In genomic region chr14:79549343-79549742, GRCm38 (mm10) we compare ENCODE assay signal across 9 mouse cellular contexts. TPM values are rescaled to one million over a fixed set of nuclear protein-coding genes. Genes with fewer than 3 reads are reported as not detected.
DNase-seq lines count a peak whose midpoint lies in the region; ATAC-seq and TF ChIP-seq lines count a peak whose summit lies in the region.
"Had no signal": no experiment of that assay in that cellular context is flagged by ENCODE, and none has a peak within 500 bp of the region (broad histone marks: within the 10 kb centered on the region; RNA-seq: fewer than 3 reads in every experiment).

No protein-coding gene starts in this region.

- H3K27me3 ChIP-seq in liver, adult 2 months (ENCODE audit: control insufficient read depth, insufficient read depth, low read length) = no peaks in the 10 kb centered on the region
- no peaks in the 10 kb centered on the region for H3K27me3 ChIP-seq in liver, embryonic 12.5 days (replicated peaks)
- H3K27me3 ChIP-seq in embryonic facial prominence, embryonic 15.5 days = no peaks in the 10 kb centered on the region
- H3K27me3 ChIP-seq in small intestine, adult 2 months (ENCODE audit: control insufficient read depth, insufficient read depth, low read length) = no peaks in the 10 kb centered on the region
- H3K27me3 ChIP-seq: limb, embryonic 13.5 days had no signal

- 10% methylated on average over 7 of the region's 7 CpGs for WGBS in liver, adult 2 months
- WGBS in liver, embryonic 12.5 days (ENCODE audit: insufficient replicate concordance) = 78% methylated on average over 7 of the region's 7 CpGs
- WGBS in embryonic facial prominence, embryonic 15.5 days = 40% methylated on average over 7 of the region's 7 CpGs
- 39% methylated on average over 7 of the region's 7 CpGs for WGBS in small intestine, adult 2 months

- TF ChIP-seq POLR2A in liver, adult 2 months (IDR thresholded peaks at IDR 0.05; ENCODE audit: extremely low read depth, insufficient read depth, low read length) = no peak
- TF ChIP-seq POLR2A in small intestine, adult 2 months (IDR thresholded peaks at IDR 0.05; ENCODE audit: low read depth, low read length) = no peak

- H3K9ac ChIP-seq in liver, adult 2 months (ENCODE audit: low read depth, low read length) = peak overlapping the region; percentile 67; the same call in 1 of the 2 replicates
- H3K9ac ChIP-seq in liver, embryonic 12.5 days = no peak overlapping the region
- H3K9ac ChIP-seq in embryonic facial prominence, embryonic 15.5 days = no peak overlapping the region
- H3K9ac ChIP-seq: limb, embryonic 13.5 days had no signal

- no peak overlapping the region for H3K4me2 ChIP-seq in liver, embryonic 12.5 days
- H3K4me2 ChIP-seq in embryonic facial prominence, embryonic 15.5 days (replicated peaks) = no peak overlapping the region
- H3K4me2 ChIP-seq: limb, embryonic 13.5 days had no signal

- no peak for TF ChIP-seq CTCF in liver, adult 2 months (IDR thresholded peaks at IDR 0.05; ENCODE audit: low read depth, low read length)
- peak; percentile 20; the same call in 1 of the 2 replicates for TF ChIP-seq CTCF in layer of hippocampus, adult 2 months (conservative IDR thresholded peaks at IDR 0.05)
- TF ChIP-seq CTCF in small intestine, adult 2 months (IDR thresholded peaks at IDR 0.05; ENCODE audit: extremely low read depth, insufficient read length, insufficient replicate concordance, low read depth, low read length) = no peak

- ATAC-seq in liver, embryonic 12.5 days = no peak
- no peak; the same call in 1 of the 2 replicates for ATAC-seq in embryonic facial prominence, embryonic 15.5 days (ENCODE audit: insufficient number of reproducible peaks, low FRiP score, low TSS enrichment, low read depth)

- H3K4me3 ChIP-seq in liver, adult 2 months (ENCODE audit: insufficient read depth, low read depth, low read length) = peak overlapping the region; percentile 43
- no peak overlapping the region for H3K4me3 ChIP-seq in liver, embryonic 12.5 days
- H3K4me3 ChIP-seq in embryonic facial prominence, embryonic 15.5 days (replicated peaks) = no peak overlapping the region
- no peak overlapping the region for H3K4me3 ChIP-seq in layer of hippocampus, adult 2 months
- no peak overlapping the region for H3K4me3 ChIP-seq in small intestine, adult 2 months (ENCODE audit: low read depth, low read length)
- H3K4me3 ChIP-seq: limb, embryonic 13.5 days had no signal

- peaks cover 36% of the 10 kb centered on the region for H3K79me2 ChIP-seq in liver, adult 2 months (ENCODE audit: control insufficient read depth, insufficient read depth, low read length)

- no peaks in the 10 kb centered on the region for H3K36me3 ChIP-seq in liver, adult 2 months (ENCODE audit: control insufficient read depth, insufficient read depth, low read length)
- peaks cover 24% of the 10 kb centered on the region for H3K36me3 ChIP-seq in liver, embryonic 12.5 days
- peaks cover 9% of the 10 kb centered on the region; the same call in 1 of the 2 replicates for H3K36me3 ChIP-seq in embryonic facial prominence, embryonic 15.5 days
- H3K36me3 ChIP-seq in small intestine, adult 2 months (ENCODE audit: control insufficient read depth, insufficient read depth, low read length) = peaks cover 4% of the 10 kb centered on the region; the same call in 1 of the 2 replicates
- H3K36me3 ChIP-seq: limb, embryonic 13.5 days had no signal

- H3K4me1 ChIP-seq in liver, adult 2 months (ENCODE audit: control insufficient read depth, insufficient read depth, low read length) = peaks cover 11% of the 10 kb centered on the region; the same call in 1 of the 2 replicates
- H3K4me1 ChIP-seq in liver, embryonic 12.5 days = peaks cover 34% of the 10 kb centered on the region
- no peaks in the 10 kb centered on the region for H3K4me1 ChIP-seq in embryonic facial prominence, embryonic 15.5 days
- H3K4me1 ChIP-seq in small intestine, adult 2 months (ENCODE audit: control insufficient read depth, insufficient read depth, insufficient read length, low read length) = peaks cover 12% of the 10 kb centered on the region
- H3K4me1 ChIP-seq: limb, embryonic 13.5 days had no signal

- H3K27ac ChIP-seq in liver, adult 2 months (replicated peaks; ENCODE audit: insufficient read depth, low read depth, low read length) = peak overlapping the region; percentile 39; the same call in 1 of the 2 replicates
- H3K27ac ChIP-seq in liver, embryonic 12.5 days = no peak overlapping the region
- peak overlapping the region; percentile 65; the same call in 1 of the 2 replicates for H3K27ac ChIP-seq in embryonic facial prominence, embryonic 15.5 days (replicated peaks)
- peak overlapping the region; percentile 73 for H3K27ac ChIP-seq in layer of hippocampus, adult 2 months
- H3K27ac ChIP-seq in small intestine, adult 2 months (ENCODE audit: insufficient read depth, low read depth, low read length) = 0 out of 2 replicates have a peak overlapping the region, but pooled peaks have one; percentile 9
- H3K27ac ChIP-seq: limb, embryonic 13.5 days had no signal

- DNase-seq in liver, adult 2 months (ENCODE audit: extremely low read depth, low read depth, low spot score) = peak; percentile 91
- DNase-seq in layer of hippocampus, adult 2 months (ENCODE audit: low spot score in 2 of 2) = peak; percentile 59 to 61
- no peak for DNase-seq in thymus, postnatal 36 days
- no peak for DNase-seq in embryo, embryonic 10.5 days (ENCODE audit: low spot score)
- DNase-seq in frontal cortex, postnatal 10 days (ENCODE audit: low spot score in 2 of 2) = no peak

- H3K9me3 ChIP-seq in liver, embryonic 12.5 days (replicated peaks) = no peaks in the 10 kb centered on the region
- H3K9me3 ChIP-seq in embryonic facial prominence, embryonic 15.5 days (replicated peaks) = no peaks in the 10 kb centered on the region

RNA-seq across cellular contexts. Expression of gene Sugt1, which starts 38.1 kb away (rescaled TPM):
- total RNA-seq in liver, adult 2 months (2014; rRNA removed) = 25.6 and 30.0 TPM in 2 replicates
- polyA plus RNA-seq in liver, adult 2 months (2012; rRNA removed) = 3.3 and 3.4 TPM in 2 replicates
- 57.7 and 63.2 TPM in 2 replicates for polyA plus RNA-seq in liver, embryonic 12.5 days (2016; fragmentation: Nextera tagmentation; extraction: Ambion mirVana)
- polyA plus RNA-seq in embryonic facial prominence, embryonic 15.5 days (2015; fragmentation: Nextera tagmentation; extraction: Ambion mirVana) = 112 and 118 TPM in 2 replicates
- 10 to 100 TPM; 89.7 to 92.1 TPM for total RNA-seq in layer of hippocampus, adult 2 months (2021)
- 1.2 and 1.7 TPM in 2 replicates for polyA plus RNA-seq in small intestine, adult 2 months (2012; rRNA removed)

Comparison
In these comparisons a context has a peak if more than half of its experiments do, and no peak if none do; other contexts are left out.
1. RNA of gene Sugt1, which starts 38.1 kb away (polyA plus RNA-seq): 112 to 118 TPM in embryonic facial prominence, embryonic 15.5 days and 57.7 to 63.2 TPM in liver, embryonic 12.5 days; 3.3 to 3.4 TPM in liver, adult 2 months and 1.2 to 1.7 TPM in small intestine, adult 2 months; every median in the first group is over 10 times any median in the second.
2. DNase-seq: peak in liver, adult 2 months (single experiment) and layer of hippocampus, adult 2 months (2 of 2); none in thymus, postnatal 36 days (0 of 2), embryo, embryonic 10.5 days (single experiment) and frontal cortex, postnatal 10 days (0 of 2).